Mouse (Mus musculus) G1E (cell line): ENCODE measurements around the gene Tbc1d8. TPM values are rescaled to one million over a fixed set of nuclear protein-coding genes. Genes with fewer than 3 reads are reported as not detected.
A peak's percentile ranks its signal among the peaks of the same experiment; 100 is the strongest.

Source experiments
- ATAC-seq: 2 replicates; pipeline ENCODE4 v1.8.0; 2016; ENCODE audit warnings: mild to moderate bottlenecking; ENCODE audit not compliant: insufficient number of reproducible peaks, poor library complexity, low FRiP score, severe bottlenecking; ENCODE audit errors: extremely low read depth
- DNase-seq: peaks from one replicate; pipeline ENCODE4 v3.0.0; 2012; ENCODE audit warnings: low spot score
- H3K27me3 ChIP-seq: 2 replicates; pipeline ENCODE4 v1.6.1; 2012; ENCODE audit warnings: mild to moderate bottlenecking, low read length, inconsistent platforms; ENCODE audit not compliant: insufficient read depth
- H3K36me3 ChIP-seq: replicated peaks from 2 replicates; pipeline ENCODE3; 2012; ENCODE audit warnings: mild to moderate bottlenecking, inconsistent platforms
- H3K4me1 ChIP-seq: 2 replicates; pipeline ENCODE4 v1.6.1; 2012; ENCODE audit warnings: low read depth, low read length, inconsistent platforms, mixed read lengths; ENCODE audit not compliant: insufficient read depth
- H3K4me3 ChIP-seq: 2 replicates; pipeline ENCODE4 v1.5.1; 2012; ENCODE audit warnings: low read depth, mild to moderate bottlenecking, inconsistent platforms, low read length, moderate library complexity, mixed read lengths
- H3K9me3 ChIP-seq: replicated peaks from 2 replicates; pipeline ENCODE4 v1.6.1; 2012; ENCODE audit warnings: inconsistent platforms
- CTCF ChIP-seq: IDR thresholded peaks from 2 replicates; pipeline ENCODE4 v1.5.1; 2012; ENCODE audit warnings: low read depth, low read length, inconsistent platforms, mixed read lengths
- GATA1 ChIP-seq: IDR thresholded peaks from 2 replicates; pipeline ENCODE4 v1.6.1; 2012; ENCODE audit warnings: borderline replicate concordance, low read length, inconsistent platforms, mixed read lengths
- GATA2 ChIP-seq: IDR thresholded peaks from 2 replicates; pipeline ENCODE4 v1.6.1; 2012; ENCODE audit warnings: low read depth, low read length, inconsistent platforms, borderline replicate concordance
- POLR2AphosphoS5 ChIP-seq: IDR thresholded peaks from 2 replicates; pipeline ENCODE4 v1.6.1; 2012; ENCODE audit warnings: low read depth, low read length, inconsistent platforms; ENCODE audit not compliant: insufficient replicate concordance
- TAL1 ChIP-seq: conservative IDR thresholded peaks from 2 replicates; pipeline ENCODE4 v1.6.1; 2012; ENCODE audit warnings: low read depth, low read length, inconsistent platforms, mixed read lengths
- polyA plus RNA-seq: library from polyadenylated mRNA; stranded (reverse); fragments of >175 nt; gene quantifications from 2 replicates; pipeline ENCODE4 v1.2.3, GENCODE M21; 2012
- total RNA-seq, 2 experiments: library from RNA; stranded (forward) in 1 of 2; stranded (reverse) in 1 of 2; fragments of 200-1000 nt in 1 of 2; fragments of >200 nt in 1 of 2; fragmentation: Nextera tagmentation in 1 of 2; gene quantifications; 2 replicates each; pipeline ENCODE4 v1.2.3; 2014 to 2017

Tbc1d8 gene
- total and polyA plus RNA-seq, 3 experiments: 3.5 to 6.9 (median 3.9) TPM

- TF ChIP-seq GATA1 (no peak), GATA2 (no peak), CTCF (no peak), POLR2AphosphoS5 (no peak), TAL1 (no peak)
- ATAC-seq (no peak), DNase-seq (peak; percentile 59)
These were observed 7.2 kb downstream of the Tbc1d8 start for GRCm38 (mm10) chr1:39471298-39471902.

GRCm38 (mm10) chr1:39468982-39469381 lies 9.6 kb downstream of the Tbc1d8 start:
- ATAC-seq (no peak), DNase-seq (no peak)
- TF ChIP-seq CTCF: no peak
- TF ChIP-seq POLR2AphosphoS5: no peak
- no peak for TF ChIP-seq TAL1
- TF ChIP-seq GATA1: no peak
- no peak for TF ChIP-seq GATA2
- peaks cover 4% of the 10 kb centered on the region for H3K9me3 ChIP-seq
- peaks cover 36% of the 10 kb centered on the region for H3K36me3 ChIP-seq
- H3K4me3 ChIP-seq: no peak overlapping the region; the same call in 1 of the 2 replicates
- peaks cover 70% of the 10 kb centered on the region for H3K4me1 ChIP-seq
- no peaks in the 10 kb centered on the region for H3K27me3 ChIP-seq

More at GRCm38 (mm10) chr1:39471298-39471902, 7.2 kb downstream of the Tbc1d8 start:
- peaks cover 7% of the 10 kb centered on the region for H3K9me3 ChIP-seq
- no peaks in the 10 kb centered on the region for H3K27me3 ChIP-seq
- peak overlapping the region; percentile 8; the same call in 1 of the 2 replicates for H3K4me3 ChIP-seq
- peaks cover 56% of the 10 kb centered on the region for H3K4me1 ChIP-seq
- H3K36me3 ChIP-seq: peaks cover 46% of the 10 kb centered on the region

GRCm38 (mm10) chr1:39466526-39466925 lies 12.0 kb downstream of the Tbc1d8 start:
- Histone ChIP-seq H3K4me3 (no peak overlapping the region), H3K36me3 (peaks cover 31% of the 10 kb centered on the region), H3K4me1 (peaks cover 79% of the 10 kb centered on the region), H3K9me3 (peaks cover 4% of the 10 kb centered on the region), H3K27me3 (no peaks in the 10 kb centered on the region)
- ATAC-seq (no peak), DNase-seq (no peak)
- no peak for TF ChIP-seq POLR2AphosphoS5
- no peak for TF ChIP-seq GATA2
- TF ChIP-seq CTCF: no peak

- no peak for ATAC-seq
These were observed 13.8 kb downstream of the Tbc1d8 start for GRCm38 (mm10) chr1:39464760-39465159.

GRCm38 (mm10) chr1:39462937-39463444 lies 15.6 kb downstream of the Tbc1d8 start:
- H3K4me1 ChIP-seq: peaks cover 86% of the 10 kb centered on the region
- peaks cover 25% of the 10 kb centered on the region for H3K36me3 ChIP-seq
- H3K9me3 ChIP-seq: no peaks in the 10 kb centered on the region
- TF ChIP-seq POLR2AphosphoS5: no peak
- no peak for TF ChIP-seq GATA2
- TF ChIP-seq GATA1: no peak
- no peak for TF ChIP-seq CTCF
- TF ChIP-seq TAL1: no peak
- DNase-seq (no peak), ATAC-seq (no peak)
- no peaks in the 10 kb centered on the region for H3K27me3 ChIP-seq
- H3K4me3 ChIP-seq: no peak overlapping the region

More at GRCm38 (mm10) chr1:39464760-39465159, 13.8 kb downstream of the Tbc1d8 start:
- peaks cover 83% of the 10 kb centered on the region for H3K4me1 ChIP-seq
- no peak for TF ChIP-seq POLR2AphosphoS5
- TF ChIP-seq TAL1: no peak
- no peak for TF ChIP-seq GATA1
- no peak for TF ChIP-seq CTCF
- TF ChIP-seq GATA2: no peak
- no peaks in the 10 kb centered on the region for H3K9me3 ChIP-seq
- no peak for DNase-seq
- no peak overlapping the region for H3K4me3 ChIP-seq
- no peaks in the 10 kb centered on the region for H3K27me3 ChIP-seq
- peaks cover 26% of the 10 kb centered on the region for H3K36me3 ChIP-seq

- DNase-seq (no peak), ATAC-seq (no peak)
- TF ChIP-seq GATA1: no peak
- no peak for TF ChIP-seq GATA2
- TF ChIP-seq POLR2AphosphoS5: no peak
- TF ChIP-seq TAL1: no peak
- no peak for TF ChIP-seq CTCF
- Histone ChIP-seq H3K27me3 (no peaks in the 10 kb centered on the region), H3K36me3 (peaks cover 29% of the 10 kb centered on the region), H3K4me1 (peaks cover 89% of the 10 kb centered on the region), H3K4me3 (no peak overlapping the region), H3K9me3 (no peaks in the 10 kb centered on the region)
These were observed 16.5 kb downstream of the Tbc1d8 start for GRCm38 (mm10) chr1:39462036-39462435.
